ENCODE assay signal across 21 mouse cellular contexts in the genomic region with DNA sequence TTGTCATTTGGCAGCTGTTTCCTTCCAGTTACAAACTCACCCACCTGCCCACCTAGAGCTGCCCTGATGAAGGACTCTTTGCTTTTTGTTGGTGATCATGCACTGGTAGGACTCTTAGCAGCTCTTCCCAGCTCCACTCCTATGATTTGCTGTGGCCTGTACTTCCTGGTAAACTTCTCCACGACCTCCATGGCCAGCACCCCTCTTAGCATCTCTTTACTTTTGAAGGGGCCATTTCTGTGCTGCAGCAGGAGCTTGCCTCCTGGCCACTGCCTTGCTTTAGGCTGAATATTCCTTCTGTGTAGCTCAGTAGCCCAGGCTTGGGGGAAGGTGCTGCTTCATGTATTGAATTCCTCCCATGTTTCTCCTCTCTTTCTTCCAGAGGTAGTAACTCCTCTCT.
"Had no signal": no experiment of that assay in that cellular context is flagged by ENCODE, and none has a peak within 500 bp of the region (broad histone marks: within the 10 kb centered on the region; RNA-seq: fewer than 3 reads in every experiment).

No protein-coding gene starts in this region.

- H3K9ac ChIP-seq: kidney, embryonic 15.5 days; liver, embryonic 13.5 days; midbrain, embryonic 12.5 days; neural tube, embryonic 13.5 days; stomach, embryonic 15.5 days had no signal

- H3K4me3 ChIP-seq: kidney, embryonic 15.5 days; left cerebral cortex, adult 2 months; liver, embryonic 13.5 days; midbrain, embryonic 12.5 days; myocyte; neural tube, embryonic 13.5 days; stomach, embryonic 15.5 days had no signal

- H3K4me1 ChIP-seq: liver, embryonic 13.5 days; midbrain, embryonic 12.5 days; neural tube, embryonic 13.5 days; stomach, embryonic 15.5 days had no signal

- DNase-seq: kidney, adult 11 months; kidney, adult 8-10 months; kidney, postnatal 14 days; kidney, postnatal 4 days; layer of hippocampus, postnatal 36 days; liver, embryonic 13.5 days; lung, adult 2 months; lung, postnatal 14 days; lung, postnatal 4 days; retina, postnatal 1 day; right cerebral cortex, postnatal 25 days; spleen, adult 18-20 months; thymus, adult 18-20 months; thymus, postnatal 36 days had no signal

- H3K9me3 ChIP-seq: kidney, embryonic 15.5 days; liver, embryonic 13.5 days; midbrain, embryonic 12.5 days; neural tube, embryonic 13.5 days; stomach, embryonic 15.5 days had no signal

- H3K36me3 ChIP-seq: kidney, embryonic 15.5 days; liver, embryonic 13.5 days; midbrain, embryonic 12.5 days; neural tube, embryonic 13.5 days; stomach, embryonic 15.5 days had no signal

- H3K27me3 ChIP-seq: kidney, embryonic 15.5 days; liver, embryonic 13.5 days; midbrain, embryonic 12.5 days; neural tube, embryonic 13.5 days; stomach, embryonic 15.5 days had no signal

- ATAC-seq: midbrain, embryonic 16.5 days had no signal

- H3K4me2 ChIP-seq: kidney, embryonic 15.5 days; liver, embryonic 13.5 days; midbrain, embryonic 12.5 days; neural tube, embryonic 13.5 days; stomach, embryonic 15.5 days had no signal

- H3K27ac ChIP-seq: left cerebral cortex, adult 2 months; liver, embryonic 13.5 days; midbrain, embryonic 12.5 days; neural tube, embryonic 13.5 days; stomach, embryonic 15.5 days had no signal
